Mouse (Mus musculus): Measurements from ENCODE around the gene Dag1. TPM values are rescaled to one million over a fixed set of nuclear protein-coding genes. Genes with fewer than 3 reads are reported as not detected.

Gene Dag1
- total and polyA plus RNA-seq, 3 experiments = 6.1 to 21.9 (median 13.5) TPM

DNA sequence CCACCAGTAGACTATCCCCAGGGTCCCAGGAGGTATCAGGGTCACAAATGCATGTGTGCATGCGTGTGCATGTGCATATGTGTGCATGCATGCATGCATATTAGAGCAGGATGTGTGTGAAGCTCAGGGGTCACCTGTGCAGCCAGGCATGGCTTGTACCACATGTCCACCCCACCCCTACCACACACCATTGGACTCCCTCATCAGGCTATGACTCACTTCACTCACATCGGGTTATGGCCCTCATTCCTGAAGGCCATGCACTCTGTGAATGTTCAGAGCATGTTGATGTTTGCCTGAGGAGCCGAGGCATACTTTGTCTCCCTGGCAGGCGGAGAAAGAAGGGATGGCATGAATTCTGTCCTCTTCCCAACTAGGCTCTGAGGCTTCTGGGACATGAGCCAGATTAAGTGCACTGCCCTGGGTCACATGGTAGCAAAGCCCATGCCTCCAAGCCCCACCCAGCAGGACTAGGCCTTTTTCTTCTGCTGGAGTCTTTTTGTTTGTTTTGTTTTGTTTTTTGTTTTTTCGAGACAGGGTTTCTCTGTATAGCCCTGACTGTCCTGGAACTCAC is 90.9 kb downstream of the Dag1 start:
- TF ChIP-seq GATA1 (IDR thresholded peaks at IDR 0.05; ENCODE audit: borderline replicate concordance, low read length) (no peak), TAL1 (conservative IDR thresholded peaks at IDR 0.05; ENCODE audit: low read depth, low read length) (no peak), GATA2 (IDR thresholded peaks at IDR 0.05; ENCODE audit: borderline replicate concordance, low read depth, low read length) (no peak), CTCF (IDR thresholded peaks at IDR 0.05; ENCODE audit: low read depth, low read length) (no peak)
- no peak for ATAC-seq (ENCODE audit: extremely low read depth, insufficient number of reproducible peaks, low FRiP score, poor library complexity, severe bottlenecking)
- no peak overlapping the region for H3K4me3 ChIP-seq (ENCODE audit: low read depth, low read length)
- H3K4me1 ChIP-seq (ENCODE audit: insufficient read depth, low read depth, low read length) = no peaks in the 10 kb centered on the region
- no peak for DNase-seq (ENCODE audit: low spot score)
- H3K27me3 ChIP-seq (ENCODE audit: insufficient read depth, low read length) = peaks cover 59% of the 10 kb centered on the region
- no peaks in the 10 kb centered on the region for H3K36me3 ChIP-seq (replicated peaks)
- no peaks in the 10 kb centered on the region for H3K9me3 ChIP-seq (replicated peaks)

GRCm38 (mm10) chr9:108169751-108170150 is 94.0 kb downstream of the Dag1 start:
- DNase-seq (ENCODE audit: low spot score) = no peak
- H3K9me3 ChIP-seq (replicated peaks) = no peaks in the 10 kb centered on the region
- peaks cover 49% of the 10 kb centered on the region for H3K27me3 ChIP-seq (ENCODE audit: insufficient read depth, low read length)
- H3K36me3 ChIP-seq (replicated peaks) = no peaks in the 10 kb centered on the region
- H3K4me1 ChIP-seq (ENCODE audit: insufficient read depth, low read depth, low read length) = no peaks in the 10 kb centered on the region
- no peak overlapping the region for H3K4me3 ChIP-seq (ENCODE audit: low read depth, low read length)
- no peak for ATAC-seq (ENCODE audit: extremely low read depth, insufficient number of reproducible peaks, low FRiP score, poor library complexity, severe bottlenecking)
- TF ChIP-seq CTCF (IDR thresholded peaks at IDR 0.05; ENCODE audit: low read depth, low read length) (no peak), GATA2 (IDR thresholded peaks at IDR 0.05; ENCODE audit: borderline replicate concordance, low read depth, low read length) (no peak), TAL1 (conservative IDR thresholded peaks at IDR 0.05; ENCODE audit: low read depth, low read length) (no peak), GATA1 (IDR thresholded peaks at IDR 0.05; ENCODE audit: borderline replicate concordance, low read length) (no peak), POLR2AphosphoS5 (IDR thresholded peaks at IDR 0.05; ENCODE audit: insufficient replicate concordance, low read depth, low read length) (no peak)

DNA sequence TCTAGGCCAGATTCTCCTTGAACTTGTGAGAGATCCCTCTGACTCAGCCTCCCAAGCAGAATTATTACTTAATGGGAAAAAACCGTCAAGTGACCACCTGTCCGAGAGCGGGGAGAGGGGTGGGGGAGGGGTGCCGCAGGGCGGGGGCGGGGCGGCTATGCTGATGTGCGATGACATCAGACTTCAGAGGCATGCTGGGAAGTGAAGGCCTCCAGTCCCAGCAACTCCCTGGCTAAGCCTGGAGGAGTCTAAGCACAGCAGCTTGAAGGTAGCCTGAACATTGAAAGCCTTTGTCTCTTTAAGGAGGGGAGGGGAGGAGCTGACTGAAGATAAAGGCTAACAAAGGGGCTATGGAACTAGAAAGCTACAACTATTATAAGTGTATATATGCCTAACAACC is 98.6 kb downstream of the Dag1 start:
- TF ChIP-seq CTCF (IDR thresholded peaks at IDR 0.05; ENCODE audit: low read depth, low read length) = no peak
- DNase-seq (ENCODE audit: low spot score) (no peak), ATAC-seq (ENCODE audit: extremely low read depth, insufficient number of reproducible peaks, low FRiP score, poor library complexity, severe bottlenecking) (no peak)
- H3K9me3 ChIP-seq (replicated peaks) = no peaks in the 10 kb centered on the region
- H3K27me3 ChIP-seq (ENCODE audit: insufficient read depth, low read length) = peaks cover 21% of the 10 kb centered on the region
- peaks cover 4% of the 10 kb centered on the region; the same call in 1 of the 2 replicates for H3K4me1 ChIP-seq (ENCODE audit: insufficient read depth, low read depth, low read length)
- no peak overlapping the region for H3K4me3 ChIP-seq (ENCODE audit: low read depth, low read length)
- H3K36me3 ChIP-seq (replicated peaks) = no peaks in the 10 kb centered on the region

DNA sequence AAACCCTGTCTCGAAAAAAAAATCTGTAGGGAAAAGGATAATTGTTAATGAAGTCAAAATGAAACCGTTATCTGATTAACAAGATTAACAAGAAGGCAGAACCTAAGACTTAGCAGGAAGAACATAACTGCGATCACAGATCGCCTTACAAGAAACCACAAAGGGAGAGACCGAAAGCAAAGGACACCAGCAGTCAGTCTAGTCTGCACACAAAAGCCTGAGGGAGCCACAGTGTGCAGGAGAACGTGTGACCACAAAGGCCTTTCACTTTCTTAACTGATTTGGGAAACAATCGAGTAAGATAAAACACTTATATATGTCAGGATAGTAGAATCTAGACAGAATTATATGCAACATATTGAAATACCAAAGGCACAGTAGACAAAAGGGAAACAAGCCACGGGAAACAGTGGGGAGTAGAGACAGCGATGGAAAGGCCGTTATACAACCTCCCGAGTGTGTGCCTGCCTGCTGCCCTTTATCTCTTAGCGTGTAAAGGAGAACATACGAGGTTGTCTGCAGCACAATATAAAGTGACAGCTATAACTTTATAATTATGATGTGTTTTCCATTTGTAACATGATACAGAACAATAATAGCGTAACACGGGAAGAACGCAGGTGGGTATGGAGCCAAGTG is 100.0 kb downstream of the Dag1 start:
- no peak for ATAC-seq (ENCODE audit: extremely low read depth, insufficient number of reproducible peaks, low FRiP score, poor library complexity, severe bottlenecking)
- no peak for DNase-seq (ENCODE audit: low spot score)
- H3K4me3 ChIP-seq (ENCODE audit: low read depth, low read length) = no peak overlapping the region
- TF ChIP-seq TAL1 (conservative IDR thresholded peaks at IDR 0.05; ENCODE audit: low read depth, low read length) (no peak), POLR2AphosphoS5 (IDR thresholded peaks at IDR 0.05; ENCODE audit: insufficient replicate concordance, low read depth, low read length) (no peak), GATA2 (IDR thresholded peaks at IDR 0.05; ENCODE audit: borderline replicate concordance, low read depth, low read length) (no peak), GATA1 (IDR thresholded peaks at IDR 0.05; ENCODE audit: borderline replicate concordance, low read length) (no peak), CTCF (IDR thresholded peaks at IDR 0.05; ENCODE audit: low read depth, low read length) (no peak)
- H3K27me3 ChIP-seq (ENCODE audit: insufficient read depth, low read length) = peaks cover 25% of the 10 kb centered on the region
- no peaks in the 10 kb centered on the region for H3K36me3 ChIP-seq (replicated peaks)
- no peaks in the 10 kb centered on the region for H3K9me3 ChIP-seq (replicated peaks)
- H3K4me1 ChIP-seq (ENCODE audit: insufficient read depth, low read depth, low read length) = peaks cover 4% of the 10 kb centered on the region; the same call in 1 of the 2 replicates

DNA sequence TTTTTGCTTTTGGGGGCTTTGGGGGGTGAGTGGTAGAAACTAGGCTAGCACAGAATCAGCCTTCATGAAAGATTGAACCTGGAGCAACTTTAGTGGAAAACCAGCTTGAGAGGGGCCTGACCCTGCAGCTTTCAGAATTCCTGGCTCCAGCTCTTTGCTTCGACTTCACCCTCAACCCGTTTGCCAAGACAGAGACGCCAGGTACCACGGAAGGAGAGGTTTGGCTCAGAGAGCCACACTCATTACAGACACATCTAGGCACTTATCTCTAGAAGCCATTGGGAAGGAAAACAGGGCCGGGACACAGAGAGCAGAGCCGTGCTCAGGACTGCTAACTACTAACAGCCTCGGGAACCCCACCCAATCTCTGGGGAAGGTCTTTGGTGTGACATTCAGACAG is 105.9 kb downstream of the Dag1 start:
- no peaks in the 10 kb centered on the region for H3K9me3 ChIP-seq (replicated peaks)
- ATAC-seq (ENCODE audit: extremely low read depth, insufficient number of reproducible peaks, low FRiP score, poor library complexity, severe bottlenecking) (no peak), DNase-seq (ENCODE audit: low spot score) (no peak)
- H3K4me1 ChIP-seq (ENCODE audit: insufficient read depth, low read depth, low read length) = no peaks in the 10 kb centered on the region
- H3K27me3 ChIP-seq (ENCODE audit: insufficient read depth, low read length) = peaks cover 36% of the 10 kb centered on the region
- TF ChIP-seq POLR2AphosphoS5 (IDR thresholded peaks at IDR 0.05; ENCODE audit: insufficient replicate concordance, low read depth, low read length) = no peak
- no peak for TF ChIP-seq CTCF (IDR thresholded peaks at IDR 0.05; ENCODE audit: low read depth, low read length)
- no peak overlapping the region for H3K4me3 ChIP-seq (ENCODE audit: low read depth, low read length)
- no peaks in the 10 kb centered on the region for H3K36me3 ChIP-seq (replicated peaks)

GRCm38 (mm10) chr9:108157451-108157850 is 106.3 kb downstream of the Dag1 start:
- DNase-seq (ENCODE audit: low spot score) = no peak
- peaks cover 40% of the 10 kb centered on the region for H3K27me3 ChIP-seq (ENCODE audit: insufficient read depth, low read length)
- no peaks in the 10 kb centered on the region for H3K36me3 ChIP-seq (replicated peaks)
- H3K4me1 ChIP-seq (ENCODE audit: insufficient read depth, low read depth, low read length) = no peaks in the 10 kb centered on the region
- no peak for ATAC-seq (ENCODE audit: extremely low read depth, insufficient number of reproducible peaks, low FRiP score, poor library complexity, severe bottlenecking)
- no peak overlapping the region for H3K4me3 ChIP-seq (ENCODE audit: low read depth, low read length)
- no peak for TF ChIP-seq TAL1 (conservative IDR thresholded peaks at IDR 0.05; ENCODE audit: low read depth, low read length)
- TF ChIP-seq POLR2AphosphoS5 (IDR thresholded peaks at IDR 0.05; ENCODE audit: insufficient replicate concordance, low read depth, low read length) = no peak
- H3K9me3 ChIP-seq (replicated peaks) = no peaks in the 10 kb centered on the region

DNA sequence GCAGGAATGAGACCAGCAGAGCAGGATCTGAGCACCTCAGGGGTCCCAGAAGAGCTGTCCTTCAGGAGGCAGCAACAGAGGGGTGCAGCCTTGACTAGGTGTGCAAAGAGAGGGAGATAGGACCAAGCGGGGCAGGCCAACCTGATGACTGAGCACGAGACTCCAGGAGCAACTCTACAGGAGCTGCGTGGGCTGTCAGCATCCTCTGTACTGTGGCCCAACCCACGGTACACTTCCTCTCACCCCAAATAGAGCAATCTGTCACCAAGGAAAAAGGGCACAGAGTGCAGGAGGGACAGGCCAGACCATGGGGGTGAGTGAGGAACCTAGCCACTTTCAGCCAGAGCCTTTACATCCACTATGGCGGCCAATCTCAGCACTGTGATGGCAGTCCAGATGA is 107.0 kb downstream of the Dag1 start:
- Histone ChIP-seq H3K9me3 (replicated peaks) (no peaks in the 10 kb centered on the region; the same call in 1 of the 2 replicates), H3K4me1 (ENCODE audit: insufficient read depth, low read depth, low read length) (no peaks in the 10 kb centered on the region), H3K4me3 (ENCODE audit: low read depth, low read length) (no peak overlapping the region), H3K36me3 (replicated peaks) (no peaks in the 10 kb centered on the region), H3K27me3 (ENCODE audit: insufficient read depth, low read length) (peaks cover 47% of the 10 kb centered on the region)
- no peak for DNase-seq (ENCODE audit: low spot score)
- ATAC-seq (ENCODE audit: extremely low read depth, insufficient number of reproducible peaks, low FRiP score, poor library complexity, severe bottlenecking) = no peak
- no peak for TF ChIP-seq GATA2 (IDR thresholded peaks at IDR 0.05; ENCODE audit: borderline replicate concordance, low read depth, low read length)
- no peak for TF ChIP-seq CTCF (IDR thresholded peaks at IDR 0.05; ENCODE audit: low read depth, low read length)
- TF ChIP-seq TAL1 (conservative IDR thresholded peaks at IDR 0.05; ENCODE audit: low read depth, low read length) = no peak
